In the genomic region with DNA sequence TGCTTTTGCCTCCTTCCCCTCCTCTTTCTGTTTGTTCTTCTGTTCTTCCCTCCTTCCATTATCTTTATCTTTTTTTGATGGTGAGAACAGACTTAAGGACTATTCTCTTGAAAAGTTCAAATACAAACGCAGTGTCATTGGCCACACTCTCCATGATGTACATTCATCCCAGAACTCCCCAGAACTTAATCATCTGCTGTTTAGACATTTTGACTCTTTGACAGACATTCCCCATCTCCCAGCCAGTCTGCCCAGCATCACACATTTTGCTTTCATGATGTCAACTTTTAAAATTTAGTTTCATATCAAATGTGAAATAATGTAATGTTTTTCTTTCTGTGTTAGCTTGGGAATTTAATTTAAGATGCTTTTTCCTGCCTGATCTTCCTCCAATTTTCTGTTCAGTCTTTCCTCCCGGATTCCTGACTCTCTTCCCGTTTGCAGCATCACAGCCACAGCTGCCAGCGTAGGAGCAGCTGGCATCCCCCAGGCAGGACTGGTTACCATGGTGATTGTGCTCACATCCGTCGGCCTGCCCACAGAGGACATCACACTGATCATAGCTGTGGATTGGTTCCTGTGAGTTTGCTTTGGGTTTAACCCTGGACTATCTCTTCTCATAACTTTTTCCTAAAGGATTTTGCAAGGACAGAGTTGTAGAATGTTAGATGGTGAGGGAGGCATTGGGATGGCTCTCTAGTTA, we compare ENCODE assay signal across 12 mouse cellular contexts. TPM values are rescaled to one million over a fixed set of nuclear protein-coding genes. Genes with fewer than 3 reads are reported as not detected.
DNase-seq lines count a peak whose midpoint lies in the region; ATAC-seq and TF ChIP-seq lines count a peak whose summit lies in the region.
"Had no signal": no experiment of that assay in that cellular context is flagged by ENCODE, and none has a peak within 500 bp of the region (broad histone marks: within the 10 kb centered on the region; RNA-seq: fewer than 3 reads in every experiment).

No protein-coding gene starts in this region.

- TF ChIP-seq CTCF in left cerebral cortex, adult 2 months (IDR thresholded peaks at IDR 0.05), result no peak
- no peak for TF ChIP-seq CTCF in olfactory bulb, adult 2 months (IDR thresholded peaks at IDR 0.05; ENCODE audit: insufficient read depth, low read depth, low read length)

- H3K27me3 ChIP-seq in embryonic facial prominence, embryonic 14.5 days (replicated peaks; ENCODE audit: control insufficient read depth, insufficient read depth, low read length), result no peaks in the 10 kb centered on the region
- H3K27me3 ChIP-seq in kidney, embryonic 16.5 days (ENCODE audit: insufficient read depth, low read length), result no peaks in the 10 kb centered on the region
- H3K27me3 ChIP-seq: heart, embryonic 12.5 days had no signal

- no peak for ATAC-seq in embryonic facial prominence, embryonic 14.5 days (ENCODE audit: low read depth)
- no peak for ATAC-seq in kidney, embryonic 16.5 days (ENCODE audit: low FRiP score, low TSS enrichment)

- DNase-seq in embryonic facial prominence, embryonic 14.5 days (ENCODE audit: low spot score), result peak; percentile 7
- peak; percentile 65 to 81 for DNase-seq in frontal cortex, postnatal 36 days (ENCODE audit: low spot score in 2 of 2)
- DNase-seq in left cerebral cortex, adult 2 months (ENCODE audit: extremely low spot score in 1 of 2, low spot score in 2 of 2), result peak; percentile 56 to 59
- no peak for DNase-seq in kidney, adult 11 months
- DNase-seq in T-cell, adult 2 months (ENCODE audit: low spot score), result no peak
- no peak for DNase-seq in kidney, postnatal 4 days
- DNase-seq: cerebellum, adult 11 months had no signal

- no peaks in the 10 kb centered on the region for H3K9me3 ChIP-seq in embryonic facial prominence, embryonic 14.5 days (ENCODE audit: control insufficient read depth, low read length)
- no peaks in the 10 kb centered on the region for H3K9me3 ChIP-seq in kidney, embryonic 16.5 days (ENCODE audit: low read length)

- no peak for TF ChIP-seq POLR2A in olfactory bulb, adult 2 months (IDR thresholded peaks at IDR 0.05; ENCODE audit: insufficient read depth, low read depth, low read length)

- no peak overlapping the region for H3K4me3 ChIP-seq in embryonic facial prominence, embryonic 14.5 days (ENCODE audit: low read depth, low read length)
- H3K4me3 ChIP-seq in left cerebral cortex, adult 2 months, result no peak overlapping the region
- H3K4me3 ChIP-seq in olfactory bulb, adult 2 months (ENCODE audit: insufficient read depth, low read depth, low read length), result no peak overlapping the region
- no peak overlapping the region for H3K4me3 ChIP-seq in kidney, embryonic 16.5 days (ENCODE audit: low read length)
- H3K4me3 ChIP-seq: heart, embryonic 12.5 days had no signal

- H3K4me2 ChIP-seq in embryonic facial prominence, embryonic 14.5 days (ENCODE audit: low read depth, low read length), result no peak overlapping the region
- no peak overlapping the region for H3K4me2 ChIP-seq in kidney, embryonic 16.5 days (replicated peaks; ENCODE audit: low read depth, low read length)
- H3K4me2 ChIP-seq: heart, embryonic 12.5 days had no signal

- H3K4me1 ChIP-seq in embryonic facial prominence, embryonic 14.5 days (ENCODE audit: control insufficient read depth, insufficient read depth, low read length), result no peaks in the 10 kb centered on the region
- H3K4me1 ChIP-seq in olfactory bulb, adult 2 months (ENCODE audit: control insufficient read depth, insufficient read depth, low read length), result no peaks in the 10 kb centered on the region
- no peaks in the 10 kb centered on the region for H3K4me1 ChIP-seq in kidney, embryonic 16.5 days (ENCODE audit: insufficient read depth, low read length)
- H3K4me1 ChIP-seq: heart, embryonic 12.5 days had no signal

- 55% methylated on average over 6 of the region's 6 CpGs for WGBS in embryonic facial prominence, embryonic 14.5 days
- 19% methylated on average over 6 of the region's 6 CpGs for WGBS in olfactory bulb, adult 2 months
- 56% methylated on average over 6 of the region's 6 CpGs for WGBS in kidney, embryonic 16.5 days

- no peaks in the 10 kb centered on the region for H3K36me3 ChIP-seq in embryonic facial prominence, embryonic 14.5 days (ENCODE audit: control insufficient read depth, insufficient read depth, low read length)
- H3K36me3 ChIP-seq in kidney, embryonic 16.5 days (ENCODE audit: insufficient read depth, low read length), result no peaks in the 10 kb centered on the region
- H3K36me3 ChIP-seq: heart, embryonic 12.5 days had no signal

- no peak overlapping the region for H3K27ac ChIP-seq in embryonic facial prominence, embryonic 14.5 days (replicated peaks; ENCODE audit: low read depth, low read length)
- H3K27ac ChIP-seq in left cerebral cortex, adult 2 months, result peak overlapping the region; percentile 66
- 0 out of 2 replicates have a peak overlapping the region, but pooled peaks have one; percentile 29 for H3K27ac ChIP-seq in olfactory bulb, adult 2 months (ENCODE audit: insufficient read depth, low read depth, low read length)
- H3K27ac ChIP-seq in kidney, embryonic 16.5 days (ENCODE audit: low read length), result no peak overlapping the region

- H3K9ac ChIP-seq in embryonic facial prominence, embryonic 14.5 days (ENCODE audit: low read depth, low read length), result no peak overlapping the region
- no peak overlapping the region for H3K9ac ChIP-seq in kidney, embryonic 16.5 days (replicated peaks; ENCODE audit: low read length)
- H3K9ac ChIP-seq: heart, embryonic 12.5 days had no signal

- intact Hi-C loops in left cerebral cortex, adult 2 months (cut with DNase I), result no loop called here

RNA-seq across cellular contexts. Expression of gene Slc1a6, which starts 32.2 kb away (rescaled TPM):
- polyA plus RNA-seq in embryonic facial prominence, embryonic 14.5 days (2014; fragmentation: Nextera tagmentation; extraction: Ambion mirVana), result 0.68 and 0.70 TPM in 2 replicates
- 10 to 100 TPM; 12.6 to 13.0 TPM for total RNA-seq in left cerebral cortex, adult 2 months (2021)
- polyA plus RNA-seq in olfactory bulb, adult 2 months (2012; ENCODE audit: insufficient read depth, insufficient read length, low replicate concordance, missing spikeins), result not detected in 2 replicates
- 0.67 and 0.69 TPM in 2 replicates for polyA plus RNA-seq in kidney, embryonic 16.5 days (2015; fragmentation: Nextera tagmentation; extraction: Ambion mirVana)
- total RNA-seq: MEL had no signal

RNA-seq across cellular contexts. Expression of gene Olfr1356, which starts 39.5 kb away (rescaled TPM):
- polyA plus RNA-seq in embryonic facial prominence, embryonic 14.5 days (2014; fragmentation: Nextera tagmentation; extraction: Ambion mirVana), result not detected in 2 replicates
- total RNA-seq in left cerebral cortex, adult 2 months (2021), result not detected
- polyA plus RNA-seq in olfactory bulb, adult 2 months (2012; ENCODE audit: insufficient read depth, insufficient read length, low replicate concordance, missing spikeins), result not detected in 2 replicates
- not detected in 2 replicates for polyA plus RNA-seq in kidney, embryonic 16.5 days (2015; fragmentation: Nextera tagmentation; extraction: Ambion mirVana)
- total RNA-seq: MEL had no signal
- polyA plus RNA-seq: heart, embryonic 12.5 days; limb, embryonic 11.5 days had no signal

RNA-seq across cellular contexts. Expression of gene Ccdc105, which starts 59.6 kb away (rescaled TPM):
- polyA plus RNA-seq in embryonic facial prominence, embryonic 14.5 days (2014; fragmentation: Nextera tagmentation; extraction: Ambion mirVana), result 0.10 TPM in 1 of 2 replicates, not detected in the other
- under 1 TPM; 0.59 to 0.79 TPM for total RNA-seq in left cerebral cortex, adult 2 months (2021)
- not detected in 2 replicates for polyA plus RNA-seq in olfactory bulb, adult 2 months (2012; ENCODE audit: insufficient read depth, insufficient read length, low replicate concordance, missing spikeins)
- not detected in 2 replicates for polyA plus RNA-seq in kidney, embryonic 16.5 days (2015; fragmentation: Nextera tagmentation; extraction: Ambion mirVana)
- total RNA-seq: MEL had no signal
- polyA plus RNA-seq: heart, embryonic 12.5 days; limb, embryonic 11.5 days had no signal

Comparison
In these comparisons a context has a peak if more than half of its experiments do, and no peak if none do; other contexts are left out.
1. DNase-seq: peak in embryonic facial prominence, embryonic 14.5 days (single experiment), frontal cortex, postnatal 36 days (2 of 2) and left cerebral cortex, adult 2 months (2 of 2); none in kidney, adult 11 months (single experiment), T-cell, adult 2 months (single experiment) and kidney, postnatal 4 days (0 of 2).
2. H3K27ac ChIP-seq: peak in left cerebral cortex, adult 2 months (single experiment) and olfactory bulb, adult 2 months (single experiment); none in embryonic facial prominence, embryonic 14.5 days (single experiment) and kidney, embryonic 16.5 days (single experiment).